Mouse (Mus musculus) midbrain, embryonic 16.5 days (tissue): Measurements from ENCODE around the gene Hdac9. TPM values are rescaled to one million over a fixed set of nuclear protein-coding genes. Genes with fewer than 3 reads are reported as not detected.
"Not testable (repeated sequence)": the region's sequence is repeated elsewhere in the genome, so short reads cannot be mapped to it uniquely, and the experiment has no call there.

Experiments
- ATAC-seq: fragments of 200-750 bp; cut with Nextera tagmentation; 2 replicates; pipeline ENCODE4 v1.8.0; 2017; ENCODE audit warnings: moderate TSS enrichment
- H3K27ac ChIP-seq: fragments of 300-500 bp; sonication (generic); 2 replicates; pipeline ENCODE4 v1.5.1; 2014; ENCODE audit warnings: mild to moderate bottlenecking, low read length, mixed read lengths
- H3K27me3 ChIP-seq: fragments of 300-500 bp; sonication (generic); 2 replicates; pipeline ENCODE4 v1.6.1; 2014; ENCODE audit warnings: low read depth, low read length, mixed read lengths; ENCODE audit not compliant: control insufficient read depth, insufficient read depth
- H3K36me3 ChIP-seq: fragments of 300-500 bp; sonication (generic); 2 replicates; pipeline ENCODE4 v1.6.1; 2014; ENCODE audit warnings: mild to moderate bottlenecking, low read length, moderate library complexity, mixed read lengths; ENCODE audit not compliant: control insufficient read depth, insufficient read depth
- H3K4me1 ChIP-seq: fragments of 300-500 bp; sonication (generic); 2 replicates; pipeline ENCODE4 v1.6.1; 2014; ENCODE audit warnings: mild to moderate bottlenecking, low read length, mixed read lengths; ENCODE audit not compliant: control insufficient read depth, insufficient read depth
- H3K4me2 ChIP-seq: fragments of 300-500 bp; sonication (generic); 2 replicates; pipeline ENCODE4 v1.6.1; 2014; ENCODE audit warnings: mild to moderate bottlenecking, low read length, mixed read lengths
- H3K4me3 ChIP-seq: fragments of 300-500 bp; sonication (generic); 2 replicates; pipeline ENCODE4 v1.5.1; 2014; ENCODE audit warnings: low read depth, mild to moderate bottlenecking, low read length, moderate library complexity, mixed read lengths
- H3K9ac ChIP-seq: fragments of 300-500 bp; sonication (generic); 2 replicates; pipeline ENCODE4 v1.6.1; 2014; ENCODE audit warnings: low read depth, low read length, mixed read lengths
- H3K9me3 ChIP-seq: fragments of 300-500 bp; sonication (generic); replicated peaks from 2 replicates; pipeline ENCODE4 v1.6.1; 2014; ENCODE audit warnings: mild to moderate bottlenecking, low read length, mixed read lengths; ENCODE audit not compliant: control insufficient read depth, poor library complexity, severe bottlenecking
- WGBS: fragments of 180-500 bp; shearing (Covaris S2); extraction: QIAGEN DNeasy Blood & Tissue Kit; methylation state at CpG from one replicate; pipeline ENCODE4 v1.1.7; 2014; 5-methylcytosine and 5-hydroxymethylcytosine counted together
- polyA plus RNA-seq: library from polyadenylated mRNA; unstranded; fragments of >200 nt; fragmentation: Nextera tagmentation; extraction: Ambion mirVana; gene quantifications from 2 replicates; pipeline ENCODE4 v1.2.1, GENCODE M21; 2015

The Hdac9 gene
- polyA plus RNA-seq, 1 experiment from 2014 or later: 12.6 TPM

DNA sequence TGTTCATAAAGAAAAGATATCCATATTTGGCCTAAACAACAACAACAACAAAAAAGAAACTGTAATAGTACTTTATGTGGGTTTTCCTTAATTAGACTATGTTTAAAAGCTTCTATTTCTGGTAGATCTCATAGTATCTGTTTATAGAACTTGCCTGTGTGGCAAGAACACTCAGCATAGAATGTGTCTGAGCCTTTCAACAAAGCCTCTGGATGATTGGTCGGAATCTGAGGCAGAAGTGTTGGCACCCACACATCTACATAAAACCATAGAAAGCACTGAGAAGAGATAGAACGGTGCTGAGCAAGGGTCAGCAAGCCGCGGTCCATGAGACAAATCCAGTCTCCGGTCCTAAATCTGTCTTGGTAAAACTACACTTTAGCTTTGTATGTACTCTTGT, 464.3 kb downstream of the Hdac9 start:
- WGBS: 90% methylated on average over 5 of the region's 5 CpGs
- no peak for ATAC-seq
- Histone ChIP-seq H3K4me3 (no peak overlapping the region), H3K27me3 (no peaks in the 10 kb centered on the region), H3K9me3 (no peaks in the 10 kb centered on the region), H3K9ac (no peak overlapping the region), H3K36me3 (no peaks in the 10 kb centered on the region), H3K4me2 (no peak overlapping the region), H3K4me1 (no peaks in the 10 kb centered on the region), H3K27ac (no peak overlapping the region)

DNA sequence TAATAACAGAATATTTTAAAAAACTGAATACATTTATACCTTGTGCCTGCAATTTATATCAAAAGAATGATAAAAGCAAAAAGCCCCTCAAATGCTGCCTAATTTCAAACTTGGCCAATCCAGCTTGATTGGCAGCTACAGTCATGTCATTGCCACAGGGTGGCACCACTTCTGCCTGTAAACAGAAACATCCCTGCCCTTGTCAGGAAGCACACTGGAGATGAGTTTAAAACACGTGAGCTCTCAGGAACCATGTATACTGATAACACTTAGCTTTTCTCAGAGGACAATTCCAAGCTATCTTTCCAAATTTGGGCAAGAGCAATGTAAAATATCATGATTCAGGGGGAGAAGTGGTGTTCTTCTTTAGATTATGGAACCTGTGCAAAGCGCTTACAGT, 465.7 kb downstream of the Hdac9 start:
- Histone ChIP-seq H3K4me1 (no peaks in the 10 kb centered on the region), H3K4me3 (no peak overlapping the region)
- 51% methylated on average over 2 of the region's 2 CpGs for WGBS

GRCm38 (mm10) chr12:34444724-34445123, 472.2 kb downstream of the Hdac9 start:
- not testable (repeated sequence) for H3K4me1 ChIP-seq, ATAC-seq, H3K9me3 ChIP-seq, H3K9ac ChIP-seq, H3K27me3 ChIP-seq, H3K36me3 ChIP-seq, H3K27ac ChIP-seq, H3K4me2 ChIP-seq, H3K4me3 ChIP-seq
- WGBS: 95% methylated on average over 1 of the region's 1 CpGs

More for the DNA sequence above, 465.7 kb downstream of the Hdac9 start:
- Histone ChIP-seq H3K9ac (no peak overlapping the region), H3K4me2 (no peak overlapping the region), H3K27me3 (no peaks in the 10 kb centered on the region), H3K9me3 (no peaks in the 10 kb centered on the region), H3K36me3 (no peaks in the 10 kb centered on the region), H3K27ac (no peak overlapping the region)
- no peak for ATAC-seq

GRCm38 (mm10) chr12:34440930-34441329, 476.0 kb downstream of the Hdac9 start:
- ATAC-seq: peak; percentile 84
- H3K4me1 ChIP-seq: peaks cover 9% of the 10 kb centered on the region
- peak overlapping the region; percentile 53 for H3K27ac ChIP-seq
- no peak overlapping the region for H3K4me3 ChIP-seq
- WGBS: 48% methylated on average over 8 of the region's 8 CpGs
- H3K9ac ChIP-seq: no peak overlapping the region
- no peak overlapping the region for H3K4me2 ChIP-seq
- H3K27me3 ChIP-seq: no peaks in the 10 kb centered on the region
- H3K36me3 ChIP-seq: no peaks in the 10 kb centered on the region
- no peaks in the 10 kb centered on the region for H3K9me3 ChIP-seq

DNA sequence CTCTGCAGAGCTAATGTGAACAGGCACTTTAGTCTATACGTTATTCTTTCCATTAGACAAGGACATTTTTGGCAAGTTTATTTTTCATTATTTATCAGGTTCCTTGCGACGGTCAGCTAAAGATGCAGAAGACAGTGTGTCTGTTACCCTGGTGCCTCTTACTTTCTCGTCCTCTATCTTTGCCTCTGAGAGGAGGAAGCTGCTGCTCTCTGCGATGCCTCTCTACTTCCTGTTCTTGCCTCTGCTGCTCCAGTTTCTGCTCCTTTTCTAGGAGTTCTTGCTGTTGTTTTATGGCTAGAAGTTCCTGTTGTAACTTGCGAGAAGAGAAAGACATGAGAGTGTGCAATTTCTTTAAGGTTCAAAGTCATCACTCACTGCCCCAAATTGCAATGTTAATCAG, 484.0 kb downstream of the Hdac9 start:
- Histone ChIP-seq H3K4me1 (no peaks in the 10 kb centered on the region), H3K9me3 (no peaks in the 10 kb centered on the region), H3K27me3 (no peaks in the 10 kb centered on the region), H3K4me3 (no peak overlapping the region), H3K27ac (no peak overlapping the region), H3K9ac (no peak overlapping the region), H3K36me3 (no peaks in the 10 kb centered on the region), H3K4me2 (no peak overlapping the region)
- 87% methylated on average over 6 of the region's 6 CpGs for WGBS
- ATAC-seq: no peak

DNA sequence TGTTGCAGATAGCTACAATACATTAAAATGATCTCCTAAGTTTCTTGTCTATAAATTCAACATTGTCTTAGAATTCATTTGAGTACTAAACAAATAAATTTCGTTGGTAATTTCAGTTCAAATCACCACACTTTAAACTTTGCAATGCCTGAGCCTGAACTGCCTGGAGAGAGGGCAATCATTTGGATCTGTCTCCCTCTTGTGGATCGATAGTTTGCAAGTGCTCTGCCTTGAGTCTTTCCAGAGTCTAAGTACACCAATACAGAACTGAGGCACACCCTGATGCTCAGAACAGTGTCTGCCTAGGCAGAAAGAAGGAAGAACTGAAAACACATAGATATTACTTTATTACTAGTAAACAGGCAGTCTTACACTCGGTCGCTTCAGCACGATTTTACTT, 484.4 kb downstream of the Hdac9 start:
- Histone ChIP-seq H3K9me3 (no peaks in the 10 kb centered on the region), H3K36me3 (no peaks in the 10 kb centered on the region), H3K9ac (no peak overlapping the region), H3K4me2 (no peak overlapping the region), H3K4me1 (no peaks in the 10 kb centered on the region), H3K27ac (no peak overlapping the region), H3K4me3 (no peak overlapping the region), H3K27me3 (no peaks in the 10 kb centered on the region)
- peak; percentile 89 for ATAC-seq
- WGBS: 59% methylated on average over 5 of the region's 5 CpGs

DNA sequence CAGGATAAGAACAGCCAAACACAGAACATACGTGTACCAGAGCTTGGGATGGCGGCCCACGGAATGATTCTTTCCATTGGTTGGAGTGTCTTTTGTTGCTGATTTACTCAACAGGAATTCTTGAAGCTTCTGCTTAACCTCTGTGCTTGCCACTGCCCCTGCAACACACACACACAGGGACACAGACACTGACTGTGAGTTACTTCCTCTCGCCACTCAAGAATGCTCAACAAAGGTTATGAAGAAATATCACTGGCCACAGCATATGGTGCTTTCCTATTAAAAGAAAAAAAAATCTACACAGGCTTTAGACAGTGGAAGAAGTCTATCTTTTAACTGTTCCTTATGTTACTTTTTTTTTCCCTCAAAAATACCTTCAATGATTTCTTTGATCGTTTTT, 485.1 kb downstream of the Hdac9 start:
- 91% methylated on average over 5 of the region's 5 CpGs for WGBS
- no peak for ATAC-seq
- Histone ChIP-seq H3K9ac (no peak overlapping the region), H3K4me2 (no peak overlapping the region), H3K4me1 (no peaks in the 10 kb centered on the region), H3K9me3 (no peaks in the 10 kb centered on the region), H3K27ac (no peak overlapping the region), H3K27me3 (no peaks in the 10 kb centered on the region), H3K36me3 (no peaks in the 10 kb centered on the region), H3K4me3 (no peak overlapping the region)

GRCm38 (mm10) chr12:34425468-34425867, 491.4 kb downstream of the Hdac9 start:
- no peaks in the 10 kb centered on the region for H3K27me3 ChIP-seq
- H3K9me3 ChIP-seq: no peaks in the 10 kb centered on the region
- no peaks in the 10 kb centered on the region for H3K36me3 ChIP-seq
- H3K4me3 ChIP-seq: no peak overlapping the region
- H3K27ac ChIP-seq: no peak overlapping the region
- WGBS: 89% methylated on average over 2 of the region's 2 CpGs
- ATAC-seq: no peak
- H3K4me1 ChIP-seq: no peaks in the 10 kb centered on the region
- H3K9ac ChIP-seq: no peak overlapping the region
- no peak overlapping the region for H3K4me2 ChIP-seq

GRCm38 (mm10) chr12:34408139-34408538, 508.8 kb downstream of the Hdac9 start:
- no peaks in the 10 kb centered on the region for H3K4me1 ChIP-seq

DNA sequence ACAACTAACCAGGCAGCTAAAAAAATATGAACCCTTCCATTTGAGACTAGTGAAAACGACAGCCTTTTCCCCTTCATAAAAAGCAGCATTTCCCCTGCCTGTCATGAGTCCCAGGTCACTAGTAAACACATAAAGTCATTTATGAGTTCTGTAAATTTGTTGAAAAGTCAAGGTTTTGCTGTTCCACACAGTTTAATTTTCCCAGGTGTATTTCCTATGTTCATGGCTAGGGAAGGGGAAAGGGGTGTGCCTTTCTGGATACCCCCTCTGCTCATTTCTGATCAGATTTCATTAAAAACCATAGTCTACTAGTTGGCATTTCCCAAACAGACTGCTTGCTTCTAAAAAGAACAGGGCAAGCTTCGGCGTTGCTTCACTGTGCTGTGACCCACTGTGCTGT, 509.8 kb downstream of the Hdac9 start:
- no peak for ATAC-seq
- Histone ChIP-seq H3K36me3 (no peaks in the 10 kb centered on the region; the same call in 1 of the 2 replicates), H3K9me3 (no peaks in the 10 kb centered on the region), H3K4me2 (no peak overlapping the region), H3K27ac (no peak overlapping the region), H3K4me1 (no peaks in the 10 kb centered on the region), H3K9ac (no peak overlapping the region), H3K4me3 (no peak overlapping the region), H3K27me3 (no peaks in the 10 kb centered on the region)
- 90% methylated on average over 3 of the region's 3 CpGs for WGBS

More at GRCm38 (mm10) chr12:34408139-34408538, 508.8 kb downstream of the Hdac9 start:
- Histone ChIP-seq H3K9me3 (no peaks in the 10 kb centered on the region), H3K9ac (no peak overlapping the region), H3K27me3 (no peaks in the 10 kb centered on the region), H3K27ac (no peak overlapping the region), H3K4me3 (no peak overlapping the region), H3K4me2 (no peak overlapping the region), H3K36me3 (no peaks in the 10 kb centered on the region)
- 79% methylated on average over 3 of the region's 3 CpGs for WGBS
- no peak for ATAC-seq
